Mouse (Mus musculus): ENCODE measurements around the gene Olfr1499. TPM values are rescaled to one million over a fixed set of nuclear protein-coding genes. Genes with fewer than 3 reads are reported as not detected.
A peak's percentile ranks its signal among the peaks of the same experiment; 100 is the strongest.
"Not testable (repeated sequence)": the region's sequence is repeated elsewhere in the genome, so short reads cannot be mapped to it uniquely, and the experiment has no call there.

Olfr1499 gene
- total RNA-seq (2017): not detected in 3 replicates

DNA sequence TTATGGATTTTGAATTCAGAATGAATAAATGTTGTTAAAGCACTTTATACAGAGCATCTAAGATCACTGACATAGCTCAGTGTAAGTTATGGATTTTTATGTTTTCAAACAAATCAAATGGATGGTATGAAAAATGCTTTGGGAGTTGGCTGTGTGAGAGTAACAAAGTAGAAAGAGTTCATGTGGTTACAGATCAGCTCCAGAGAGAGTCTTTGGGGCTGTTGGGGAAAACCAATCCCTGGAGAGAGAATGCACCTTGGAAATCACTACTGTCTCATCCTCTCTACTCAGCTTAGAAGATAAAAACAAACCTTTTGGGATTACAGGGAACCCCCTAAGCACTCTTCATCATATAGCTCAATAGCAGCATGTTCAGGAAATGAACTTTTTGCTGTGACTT is at the start of gene Olfr1499:
Gene Olfr1499 (minus strand): TSS at position 101 of the 400 bp plus-strand sequence.
- ATAC-seq (replicated peaks; ENCODE audit: insufficient number of reproducible peaks, low FRiP score, low TSS enrichment, poor library complexity, severe bottlenecking): no peak

DNA sequence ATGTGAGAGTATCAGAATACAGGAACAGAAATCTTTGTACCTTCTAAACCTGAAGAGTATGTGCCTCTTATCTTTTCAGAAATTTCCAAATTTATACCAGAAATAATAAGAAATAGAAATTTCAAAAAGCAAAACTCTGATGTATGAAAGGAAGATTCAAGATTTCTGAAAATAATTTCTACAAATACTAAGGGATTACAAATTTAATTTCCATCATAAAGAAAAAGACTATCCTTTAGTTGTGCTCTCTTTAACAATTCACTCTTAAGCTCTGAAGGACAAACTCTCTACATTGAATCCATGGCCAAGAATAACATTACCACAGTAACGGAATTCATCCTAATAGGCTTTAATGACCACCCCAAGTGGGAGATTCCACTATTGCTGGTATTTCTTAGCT is 42.2 kb upstream of the Olfr1499 start, which contains the start of gene Olfr1502:
Gene Olfr1502 (plus strand): TSS at position 301 of the 400 bp plus-strand sequence.
- ATAC-seq (replicated peaks; ENCODE audit: insufficient number of reproducible peaks, low FRiP score, low TSS enrichment, poor library complexity, severe bottlenecking): no peak

DNA sequence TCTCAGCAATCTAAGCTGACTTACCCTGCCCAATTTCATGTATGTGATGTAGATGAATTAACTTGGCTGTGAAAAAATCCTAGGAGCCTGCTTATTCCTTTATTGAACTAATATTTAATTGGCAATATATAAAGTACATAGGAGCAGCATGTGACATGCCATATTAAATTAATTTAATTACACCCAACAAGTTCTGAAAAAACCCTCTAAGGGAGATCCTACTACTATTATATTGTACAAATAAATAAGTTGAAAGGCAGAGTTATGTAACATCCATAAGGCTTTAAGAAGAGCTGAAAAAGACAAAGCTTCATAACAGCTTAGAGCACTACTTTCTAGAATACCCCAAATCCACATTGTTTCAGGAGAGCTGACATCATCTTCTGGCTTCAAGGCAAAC is 31.3 kb upstream of the Olfr1499 start, which contains the start of gene Olfr1501:
Gene Olfr1501 (minus strand): TSS at position 101 of the 400 bp plus-strand sequence.
- ATAC-seq (replicated peaks; ENCODE audit: insufficient number of reproducible peaks, low FRiP score, low TSS enrichment, poor library complexity, severe bottlenecking): not testable (repeated sequence)

DNA sequence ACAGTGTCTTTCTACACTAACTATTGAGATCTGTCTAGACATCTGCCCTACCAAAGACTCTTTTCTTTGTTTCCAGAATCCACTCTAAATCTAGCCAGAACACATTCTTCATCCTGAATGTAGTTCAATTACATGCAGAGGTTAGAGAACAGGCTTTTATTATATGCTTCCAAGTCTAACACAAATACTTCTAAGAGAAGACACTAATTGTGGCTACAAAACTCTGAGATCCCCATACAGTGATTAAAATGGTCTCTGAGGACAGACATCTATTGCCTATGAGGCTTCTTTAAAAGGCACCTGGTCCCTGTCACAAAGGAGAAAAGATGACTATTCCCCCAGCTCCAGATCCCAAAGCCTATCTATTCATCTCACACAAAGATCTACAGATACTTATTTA is 11.1 kb upstream of the Olfr1499 start, which contains the start of gene Olfr1500:
Gene Olfr1500 (minus strand): TSS at position 101 of the 400 bp plus-strand sequence.
- no peak for ATAC-seq (replicated peaks; ENCODE audit: insufficient number of reproducible peaks, low FRiP score, low TSS enrichment, poor library complexity, severe bottlenecking)

DNA sequence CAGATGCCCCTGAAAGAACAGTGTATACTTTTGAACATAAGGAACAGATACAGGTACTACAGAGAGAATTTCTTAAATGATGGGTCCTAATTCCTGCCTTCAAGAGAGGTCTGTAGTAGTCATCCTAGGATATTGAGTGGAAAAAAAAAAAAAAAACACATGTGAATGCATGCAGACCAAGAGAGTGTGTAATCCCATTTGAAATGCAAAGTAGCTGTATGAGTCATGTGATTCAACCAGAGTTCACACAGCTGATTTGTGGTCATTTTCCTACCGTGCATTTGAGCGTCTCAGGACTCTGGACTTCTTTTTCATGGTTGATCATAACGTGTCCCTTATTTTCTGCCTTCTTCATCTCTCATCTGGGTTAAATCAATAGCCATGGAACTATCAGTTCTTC is 9.2 kb upstream of the Olfr1499 start:
- no peak for ATAC-seq (replicated peaks; ENCODE audit: insufficient number of reproducible peaks, low FRiP score, low TSS enrichment, poor library complexity, severe bottlenecking)

DNA sequence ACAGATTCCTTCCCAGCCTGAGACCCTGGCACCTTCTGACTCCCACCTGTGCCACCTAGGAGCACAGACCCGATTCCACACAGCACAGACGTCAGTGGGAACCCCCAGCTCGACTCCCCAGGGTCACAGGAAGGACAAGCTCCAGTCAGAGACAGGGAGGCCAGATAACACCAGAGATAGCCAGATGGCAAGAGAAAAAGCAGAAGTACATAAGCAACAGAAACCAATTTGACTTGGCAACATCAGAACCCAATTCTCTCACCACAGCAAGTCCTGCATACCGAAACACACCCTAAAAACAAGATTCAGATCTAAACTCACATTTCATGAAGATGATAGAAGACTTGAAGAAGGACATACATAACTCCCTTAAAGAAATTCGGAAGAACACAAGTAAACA is 1.6 kb upstream of the Olfr1499 start:
- ATAC-seq (replicated peaks; ENCODE audit: insufficient number of reproducible peaks, low FRiP score, low TSS enrichment, poor library complexity, severe bottlenecking): no peak

DNA sequence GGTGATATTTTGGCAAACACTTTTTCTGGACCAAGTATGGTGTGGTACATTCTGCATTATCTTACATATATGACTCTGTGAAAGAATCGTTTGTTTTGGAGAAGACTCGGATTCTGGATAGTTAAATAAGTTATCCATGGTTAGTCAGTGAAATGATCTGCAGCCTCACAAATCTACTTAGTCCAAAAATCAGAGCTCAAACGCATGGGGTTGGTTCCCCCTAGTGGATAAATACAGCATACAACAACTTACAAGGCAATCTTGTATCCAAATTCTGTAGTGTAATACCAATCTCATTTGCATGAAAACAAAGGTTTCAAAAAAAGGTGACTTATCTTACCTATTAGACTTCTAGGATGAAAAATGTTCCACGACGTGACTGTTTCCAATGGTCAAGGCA is 420 bp downstream of the Olfr1499 start:
- no peak for ATAC-seq (replicated peaks; ENCODE audit: insufficient number of reproducible peaks, low FRiP score, low TSS enrichment, poor library complexity, severe bottlenecking)

DNA sequence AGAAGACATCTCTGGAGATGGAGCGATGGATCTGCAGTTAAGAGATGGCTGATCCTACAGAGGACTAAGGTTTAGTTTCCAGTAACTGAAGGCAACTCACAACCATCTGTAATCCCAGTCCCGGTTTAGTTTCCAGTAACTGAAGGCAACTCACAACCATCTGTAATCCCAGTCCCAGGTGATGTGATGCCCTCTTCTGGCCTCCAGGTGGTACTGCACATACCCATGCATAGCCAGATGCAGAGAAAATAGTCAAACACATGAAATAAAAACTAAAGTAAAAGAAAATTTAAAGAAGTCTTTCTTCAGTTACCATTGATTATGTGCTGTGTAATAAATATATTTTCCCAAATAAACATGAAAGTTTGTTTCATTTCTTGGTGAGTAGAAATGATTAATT is 6.4 kb downstream of the Olfr1499 start:
- no peak for ATAC-seq (replicated peaks; ENCODE audit: insufficient number of reproducible peaks, low FRiP score, low TSS enrichment, poor library complexity, severe bottlenecking)

DNA sequence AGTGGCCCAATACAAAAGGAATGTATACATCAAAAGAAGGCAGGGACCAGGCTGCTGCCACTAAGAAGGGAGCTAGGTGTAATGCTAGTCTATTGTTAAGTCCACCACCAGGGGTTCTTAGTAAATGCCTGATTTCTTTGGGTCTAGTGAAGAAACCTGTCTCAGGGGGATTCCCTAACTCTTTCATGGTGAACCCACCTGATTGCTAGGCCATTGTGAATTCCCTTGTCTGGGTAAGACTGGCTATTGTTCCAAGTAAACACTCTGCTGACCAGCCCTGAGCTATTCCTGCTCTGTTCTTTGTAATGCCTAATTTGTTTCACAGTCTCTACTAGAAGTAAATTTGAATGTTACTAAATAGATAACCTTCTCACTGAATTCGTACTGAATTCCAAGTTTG is 13.8 kb downstream of the Olfr1499 start:
- not testable (repeated sequence) for ATAC-seq (replicated peaks; ENCODE audit: insufficient number of reproducible peaks, low FRiP score, low TSS enrichment, poor library complexity, severe bottlenecking)

DNA sequence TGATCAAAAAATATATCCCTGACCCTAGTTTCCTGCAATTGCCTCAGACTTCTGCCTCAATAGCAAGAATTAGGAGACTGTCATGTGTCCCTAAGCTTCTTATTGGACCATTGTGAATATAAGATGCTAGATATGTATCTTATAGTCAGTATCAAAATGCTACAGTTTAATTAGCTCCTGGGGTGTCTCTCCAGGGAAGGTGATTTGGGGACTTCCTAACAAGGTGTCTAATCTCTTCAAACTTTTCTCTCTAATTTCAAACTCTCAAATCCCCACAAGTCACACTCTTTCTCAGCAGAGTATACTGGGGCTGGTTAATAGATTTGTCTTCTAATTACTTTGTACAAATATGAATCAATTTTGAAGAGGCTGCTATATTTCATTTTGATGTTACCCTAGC is 21.1 kb downstream of the Olfr1499 start, which contains the start of gene Olfr1497:
Gene Olfr1497 (minus strand): TSS at position 101 of the 400 bp plus-strand sequence.
- no peak for ATAC-seq (replicated peaks; ENCODE audit: insufficient number of reproducible peaks, low FRiP score, low TSS enrichment, poor library complexity, severe bottlenecking)

DNA sequence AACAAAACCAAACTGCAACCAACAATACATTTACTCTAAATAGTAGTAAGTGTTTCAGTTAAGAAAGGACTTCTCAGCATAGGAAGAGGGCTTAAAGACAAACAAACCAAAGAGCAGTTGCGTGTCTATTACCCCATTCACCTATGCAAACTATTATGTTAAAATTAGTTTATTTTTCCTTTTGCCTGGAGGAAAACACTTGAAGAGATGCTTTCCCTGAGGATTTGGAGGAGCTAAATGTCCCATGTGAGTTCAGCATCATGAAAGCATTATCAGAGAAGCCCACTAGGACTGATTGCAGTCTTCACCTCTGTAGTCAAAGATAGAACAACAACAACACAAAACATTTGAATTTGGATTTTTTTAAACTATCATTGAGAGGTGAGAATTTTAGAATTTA is 41.7 kb downstream of the Olfr1499 start, which contains the start of gene Olfr1496:
Gene Olfr1496 (plus strand): TSS at position 301 of the 400 bp plus-strand sequence.
- ATAC-seq (replicated peaks; ENCODE audit: insufficient number of reproducible peaks, low FRiP score, low TSS enrichment, poor library complexity, severe bottlenecking): no peak

DNA sequence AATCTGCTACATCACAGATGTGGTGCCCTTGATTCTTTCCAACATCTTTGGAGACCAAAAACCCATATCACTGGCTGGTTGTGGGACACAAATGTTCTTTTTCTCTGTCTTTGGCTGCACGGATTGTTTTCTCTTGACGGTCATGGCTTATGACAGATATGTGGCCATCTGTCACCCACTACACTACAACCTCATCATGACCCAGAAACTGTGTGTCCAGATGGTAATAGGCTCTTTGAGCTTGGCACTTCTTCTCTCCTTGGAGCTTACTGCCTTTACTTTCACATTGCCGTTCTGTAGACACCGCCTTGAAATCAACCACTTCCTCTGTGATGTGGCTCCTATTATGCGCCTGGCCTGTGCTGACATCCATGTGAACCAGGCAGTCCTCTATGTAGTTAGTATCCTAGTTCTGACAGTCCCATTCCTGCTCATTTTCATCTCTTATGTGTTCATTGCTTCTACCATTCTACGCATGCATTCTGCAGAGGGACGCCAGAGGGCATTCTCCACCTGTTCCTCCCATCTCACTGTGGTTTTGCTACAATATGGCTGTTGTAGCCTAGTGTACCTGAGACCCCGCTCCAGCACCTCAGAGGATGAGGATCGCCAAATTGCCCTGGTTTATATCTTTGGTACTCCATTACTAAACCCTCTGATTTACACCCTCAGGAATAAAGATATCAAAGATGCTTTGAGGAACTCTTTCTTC is 50.5 kb downstream of the Olfr1499 start:
- ATAC-seq (replicated peaks; ENCODE audit: insufficient number of reproducible peaks, low FRiP score, low TSS enrichment, poor library complexity, severe bottlenecking): 0 out of 2 replicates have a peak, but pooled peaks have one; percentile 17

DNA sequence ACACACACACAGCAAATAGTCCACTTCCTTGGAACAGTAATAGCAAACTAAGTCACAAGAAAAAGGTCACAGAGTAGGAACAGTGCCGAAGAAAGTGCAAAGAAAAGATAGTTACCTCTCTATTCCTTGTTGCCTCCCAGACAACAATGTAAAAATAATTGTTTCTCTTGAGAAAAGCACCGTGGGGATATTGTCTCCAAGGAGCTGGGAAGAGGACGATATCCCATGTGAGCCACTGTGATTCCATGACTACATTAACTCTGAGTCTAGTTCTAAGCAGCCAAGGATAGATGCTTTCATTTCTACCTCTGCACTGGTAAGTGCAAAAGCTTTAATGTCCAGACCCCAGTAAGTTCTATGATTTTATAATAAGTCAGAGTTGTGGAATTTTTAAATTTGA is 54.9 kb downstream of the Olfr1499 start, which contains the start of gene Olfr1495:
Gene Olfr1495 (plus strand): TSS at position 301 of the 400 bp plus-strand sequence.
- ATAC-seq (replicated peaks; ENCODE audit: insufficient number of reproducible peaks, low FRiP score, low TSS enrichment, poor library complexity, severe bottlenecking): no peak

Other genes with a start within 250 kb of the Olfr1499 start
- not detected in 3 replicates for gene Olfr1484, start 235.9 kb downstream of the Olfr1499 start, total RNA-seq (2017)
- gene Olfr1487, start 202.1 kb downstream of the Olfr1499 start, total RNA-seq (2017): not detected in 3 replicates
- gene Olfr1489, start 187.8 kb downstream of the Olfr1499 start, total RNA-seq (2017): not detected in 3 replicates
- not detected in 3 replicates for gene Olfr1490, start 168.4 kb downstream of the Olfr1499 start, total RNA-seq (2017)
- not detected in 3 replicates for gene Olfr1491, start 122.2 kb downstream of the Olfr1499 start, total RNA-seq (2017)
- gene Olfr1493-ps1, start 96.2 kb downstream of the Olfr1499 start, total RNA-seq (2017): not detected in 3 replicates
- not detected in 3 replicates for gene Olfr1494, start 79.7 kb downstream of the Olfr1499 start, total RNA-seq (2017)
- not detected in 3 replicates for gene Olfr1495, start 54.8 kb downstream of the Olfr1499 start, total RNA-seq (2017)
- gene Olfr1496, start 41.6 kb downstream of the Olfr1499 start, total RNA-seq (2017): not detected in 3 replicates
- gene Olfr1497, start 21.2 kb downstream of the Olfr1499 start, total RNA-seq (2017): not detected in 3 replicates
- gene Olfr1500, start 11.0 kb upstream of the Olfr1499 start, total RNA-seq (2017): not detected in 3 replicates
- not detected in 3 replicates for gene Olfr1501, start 31.2 kb upstream of the Olfr1499 start, total RNA-seq (2017)
- not detected in 3 replicates for gene Olfr1502, start 42.3 kb upstream of the Olfr1499 start, total RNA-seq (2017)
- not detected in 3 replicates for gene Olfr1504, start 78.5 kb upstream of the Olfr1499 start, total RNA-seq (2017)
- gene Olfr1505, start 94.1 kb upstream of the Olfr1499 start, total RNA-seq (2017): not detected in 3 replicates

All from monocyte, adult 5-6 weeks (primary cell).